28 mouse cellular contexts compared by ENCODE assay signal in the genomic region with DNA sequence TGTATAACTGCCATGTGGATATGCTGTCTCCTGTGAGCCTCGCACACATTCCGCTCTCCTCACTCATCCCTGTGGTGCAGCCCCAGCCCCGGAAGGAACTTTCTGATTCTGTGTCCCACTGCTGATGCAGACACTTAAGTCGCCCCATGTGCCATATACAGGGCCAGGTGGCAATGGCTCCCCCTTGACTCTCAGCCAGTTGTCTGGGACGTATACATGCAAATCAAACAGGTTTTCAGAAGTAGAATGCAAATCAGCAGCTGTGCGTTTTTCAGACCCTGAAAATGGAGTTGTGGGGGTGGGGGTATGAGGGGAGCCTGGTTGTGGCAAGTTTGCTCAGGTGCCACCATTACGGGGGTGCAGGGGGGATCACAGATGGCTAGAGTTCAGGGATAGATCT.
"Had no signal": no experiment of that assay in that cellular context is flagged by ENCODE, and none has a peak within 500 bp of the region (broad histone marks: within the 10 kb centered on the region; RNA-seq: fewer than 3 reads in every experiment).

No protein-coding gene starts in this region.

- H3K4me2 ChIP-seq: heart, embryonic 11.5 days; heart, embryonic 13.5 days; heart, embryonic 15.5 days; hindbrain, embryonic 12.5 days; hindbrain, embryonic 14.5 days; intestine, embryonic 15.5 days; kidney, embryonic 15.5 days; limb, embryonic 12.5 days; liver, embryonic 11.5 days; liver, embryonic 13.5 days; liver, embryonic 15.5 days had no signal

- ATAC-seq: hindbrain, embryonic 16.5 days; inflammation-experienced regulatory T-cells, adult 6 months; intestine, embryonic 15.5 days; intestine, postnatal 0 days had no signal

- H3K9ac ChIP-seq: heart, embryonic 13.5 days; heart, embryonic 15.5 days; hindbrain, embryonic 12.5 days; hindbrain, embryonic 14.5 days; intestine, embryonic 15.5 days; kidney, embryonic 15.5 days; limb, embryonic 12.5 days; liver, embryonic 13.5 days; liver, embryonic 15.5 days had no signal

- DNase-seq: gastrocnemius, postnatal 14 days; gastrocnemius, postnatal 36 days; heart, adult 11 months; heart, adult 2 months; heart, postnatal 4 days; kidney, adult 18-20 months; kidney, adult 9 months; kidney, postnatal 14 days; kidney, postnatal 36 days; liver; liver, embryonic 13.5 days had no signal

- H3K4me3 ChIP-seq: heart, adult 2 months; heart, embryonic 13.5 days; heart, embryonic 15.5 days; hindbrain, embryonic 10.5 days; hindbrain, embryonic 12.5 days; intestine, embryonic 15.5 days; kidney, embryonic 15.5 days; left cerebral cortex, adult 2 months; limb, embryonic 10.5 days; limb, embryonic 12.5 days; liver, embryonic 13.5 days; liver, embryonic 15.5 days had no signal

- H3K36me3 ChIP-seq: heart, embryonic 13.5 days; heart, embryonic 15.5 days; hindbrain, embryonic 10.5 days; hindbrain, embryonic 12.5 days; intestine, embryonic 15.5 days; kidney, embryonic 15.5 days; limb, embryonic 10.5 days; limb, embryonic 12.5 days; liver, embryonic 13.5 days; liver, embryonic 15.5 days had no signal

- H3K9me3 ChIP-seq: heart, embryonic 15.5 days; hindbrain, embryonic 10.5 days; hindbrain, embryonic 12.5 days; intestine, embryonic 15.5 days; kidney, embryonic 15.5 days; limb, embryonic 10.5 days; limb, embryonic 12.5 days; liver, embryonic 15.5 days had no signal

- H3K27me3 ChIP-seq: heart, embryonic 13.5 days; heart, embryonic 15.5 days; hindbrain, embryonic 12.5 days; intestine, embryonic 15.5 days; kidney, embryonic 15.5 days; limb, embryonic 12.5 days; liver, embryonic 13.5 days; liver, embryonic 15.5 days had no signal

- H3K4me1 ChIP-seq: heart, embryonic 13.5 days; heart, embryonic 15.5 days; hindbrain, embryonic 10.5 days; hindbrain, embryonic 12.5 days; intestine, embryonic 15.5 days; kidney, embryonic 15.5 days; limb, embryonic 10.5 days; limb, embryonic 12.5 days; liver, embryonic 13.5 days; liver, embryonic 15.5 days had no signal

- H3K27ac ChIP-seq: heart, adult 2 months; heart, embryonic 13.5 days; heart, embryonic 15.5 days; hindbrain, embryonic 10.5 days; hindbrain, embryonic 12.5 days; hindbrain, embryonic 14.5 days; intestine, embryonic 15.5 days; kidney, embryonic 15.5 days; kidney, postnatal 0 days; left cerebral cortex, adult 2 months; limb, embryonic 10.5 days; limb, embryonic 12.5 days; liver, embryonic 13.5 days; liver, embryonic 15.5 days had no signal
